Mouse (Mus musculus): ENCODE measurements around the gene Carns1.

Carns1 gene

DNA sequence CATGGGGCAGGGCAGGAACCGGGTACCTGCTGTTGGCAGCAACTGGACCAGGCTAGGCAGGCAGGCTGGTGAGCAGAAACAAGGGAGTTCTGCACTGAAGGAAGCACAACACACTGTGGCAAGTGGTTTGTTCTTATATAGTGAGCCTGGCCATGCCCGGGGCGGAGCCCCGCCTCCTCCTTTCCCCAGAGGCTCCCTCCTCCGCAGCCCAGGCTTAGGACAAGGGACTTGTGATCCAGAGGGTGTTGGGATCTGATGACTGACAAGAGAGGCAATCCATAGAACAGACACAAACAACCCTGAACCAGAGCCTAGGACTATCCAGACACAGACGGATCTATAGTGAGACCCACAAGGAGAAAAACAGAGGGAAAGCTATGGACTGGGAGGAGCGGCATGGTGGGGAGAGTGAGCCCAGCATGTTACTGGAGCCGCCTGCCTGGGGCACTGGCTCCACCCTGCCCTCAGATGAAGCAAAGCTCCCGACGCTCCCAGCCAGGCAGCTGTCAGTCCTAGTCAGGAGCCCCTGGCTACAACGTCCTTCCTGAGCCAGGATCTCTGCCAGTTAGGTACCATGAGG, at the start of gene Carns1:
Gene Carns1 (minus strand): TSS at position 112 of the 580 bp plus-strand sequence.
- DNase-seq = peak; percentile 96

DNA sequence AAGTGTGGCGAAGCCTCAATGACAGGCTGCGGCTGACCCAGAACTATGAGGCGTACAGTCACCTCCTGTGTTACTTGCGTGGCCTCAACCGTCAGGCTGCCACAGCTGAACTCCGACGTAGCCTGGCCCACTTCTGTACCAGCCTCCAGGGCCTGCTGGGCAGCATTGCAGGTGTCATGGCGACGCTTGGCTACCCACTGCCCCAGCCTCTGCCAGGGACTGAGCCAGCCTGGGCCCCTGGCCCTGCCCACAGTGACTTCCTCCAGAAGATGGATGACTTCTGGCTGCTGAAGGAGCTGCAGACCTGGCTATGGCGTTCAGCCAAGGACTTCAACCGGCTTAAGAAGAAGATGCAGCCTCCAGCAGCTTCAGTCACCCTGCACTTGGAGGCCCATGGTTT, 46.9 kb upstream of the Carns1 start:
- DNase-seq = peak; percentile 91

DNA sequence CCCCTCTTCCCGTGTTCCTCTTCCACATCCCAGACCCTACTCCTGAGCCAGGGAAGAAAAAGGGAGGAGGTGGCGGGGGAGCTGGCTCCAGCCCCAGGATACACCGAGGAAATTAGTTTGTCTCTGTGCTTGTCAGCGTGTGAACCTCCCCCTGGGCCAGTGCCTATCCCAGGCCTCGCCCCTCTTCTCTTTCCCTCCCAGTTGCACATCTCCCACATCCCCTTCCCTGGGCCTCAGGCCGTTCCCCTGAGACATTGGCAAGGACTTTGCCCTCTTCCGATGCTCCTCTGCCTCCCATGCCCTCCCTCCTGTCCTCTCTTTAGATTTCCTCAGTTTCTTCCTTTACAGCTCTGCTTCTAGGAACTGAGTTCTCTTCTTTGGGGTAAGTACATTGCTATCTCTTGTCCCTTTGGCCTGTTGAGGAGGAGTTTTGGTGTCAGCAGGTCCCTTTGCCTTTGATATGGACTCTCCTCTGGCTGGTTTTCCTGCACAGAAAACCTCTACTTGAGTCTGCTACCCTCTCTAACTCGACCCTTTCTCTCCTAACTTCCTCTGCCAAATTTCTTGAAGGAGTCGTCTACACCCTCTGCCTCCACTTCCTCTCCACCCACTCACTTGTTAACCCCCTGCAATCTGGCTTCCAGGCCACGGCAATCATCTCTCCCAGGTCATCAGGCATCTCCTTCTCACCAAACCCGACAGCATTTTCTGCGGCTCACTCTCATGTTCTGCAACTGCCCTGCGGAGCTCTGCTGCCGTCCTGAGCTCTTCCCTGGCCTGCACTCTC, 45.9 kb upstream of the Carns1 start:
- peak; percentile 95 for DNase-seq

DNA sequence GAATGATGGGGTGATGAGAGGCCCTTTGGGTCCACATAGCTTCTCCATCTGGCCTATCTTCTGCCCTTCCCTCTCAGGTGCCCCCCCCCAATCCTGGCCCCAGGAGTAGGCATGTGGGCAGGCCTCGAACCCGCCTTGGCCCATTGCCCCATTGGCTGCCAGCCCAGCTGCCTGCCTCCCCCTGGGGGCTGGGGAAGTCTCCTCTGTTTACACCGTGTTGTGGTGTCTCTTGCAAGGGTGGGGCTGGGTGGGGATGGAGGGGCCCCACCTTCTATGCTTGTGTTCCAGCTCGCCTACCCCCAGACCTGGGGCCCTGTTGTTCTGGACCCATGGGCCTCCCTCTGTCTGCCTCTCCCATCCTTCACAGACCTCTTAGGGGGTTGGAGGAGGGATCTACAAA, 45.1 kb upstream of the Carns1 start:
- DNase-seq = peak; percentile 90

DNA sequence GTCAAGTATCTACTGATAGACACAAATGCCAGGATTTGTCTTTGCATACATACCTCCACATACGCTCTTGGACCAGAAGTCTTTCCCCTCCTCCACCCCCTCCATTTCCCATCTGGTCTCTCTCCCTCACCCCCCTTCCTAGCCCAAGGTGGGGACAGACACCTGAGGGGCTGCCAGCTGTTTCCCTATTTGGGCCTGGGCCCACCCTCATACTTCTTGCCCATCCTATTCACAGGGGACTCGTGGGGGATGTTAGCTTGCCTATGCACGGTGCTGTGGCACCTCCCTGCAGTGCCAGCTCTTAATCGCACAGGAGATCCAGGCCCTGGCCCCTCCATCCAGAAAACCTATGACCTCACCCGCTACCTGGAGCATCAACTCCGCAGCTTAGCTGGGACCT, 44.7 kb upstream of the Carns1 start:
- peak; percentile 91 for DNase-seq

DNA sequence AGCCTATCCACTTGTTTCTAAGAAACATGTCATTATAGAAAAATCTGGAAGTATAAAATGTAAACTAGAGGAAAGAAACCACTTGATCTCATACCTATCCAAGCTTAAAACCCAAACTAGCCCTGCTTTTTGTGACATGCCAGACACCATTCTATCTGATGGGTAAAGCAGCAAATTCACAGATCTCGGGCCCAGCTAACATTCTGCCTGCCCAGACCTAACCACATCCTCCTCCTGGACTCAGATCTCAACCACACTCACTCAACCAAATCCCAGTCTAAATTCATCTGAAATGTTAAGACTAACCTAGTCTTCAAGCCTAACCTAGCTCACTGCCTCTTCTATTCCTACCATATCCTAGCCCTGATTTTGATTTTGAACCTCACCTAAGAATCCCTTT, 43.5 kb upstream of the Carns1 start:
- peak; percentile 87 for DNase-seq

DNA sequence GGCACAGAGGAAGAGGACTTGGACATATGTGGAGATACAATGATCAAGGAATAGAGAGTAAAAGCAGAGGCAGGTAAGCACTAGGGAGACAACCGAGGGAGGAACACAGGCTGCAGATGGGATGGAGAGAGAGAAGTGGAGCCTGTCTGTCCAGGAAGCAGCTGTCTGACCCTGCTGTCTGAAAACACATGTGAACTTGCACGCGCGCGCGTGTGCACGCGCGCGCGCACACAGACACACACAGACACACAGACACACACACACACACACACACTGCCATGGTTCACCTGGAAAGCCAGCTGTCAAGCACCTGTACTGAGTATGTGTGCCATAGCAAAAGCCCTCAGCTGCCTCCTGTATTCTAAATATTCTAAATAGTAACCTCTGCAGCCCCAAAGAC, 43.0 kb upstream of the Carns1 start:
- DNase-seq = no peak

DNA sequence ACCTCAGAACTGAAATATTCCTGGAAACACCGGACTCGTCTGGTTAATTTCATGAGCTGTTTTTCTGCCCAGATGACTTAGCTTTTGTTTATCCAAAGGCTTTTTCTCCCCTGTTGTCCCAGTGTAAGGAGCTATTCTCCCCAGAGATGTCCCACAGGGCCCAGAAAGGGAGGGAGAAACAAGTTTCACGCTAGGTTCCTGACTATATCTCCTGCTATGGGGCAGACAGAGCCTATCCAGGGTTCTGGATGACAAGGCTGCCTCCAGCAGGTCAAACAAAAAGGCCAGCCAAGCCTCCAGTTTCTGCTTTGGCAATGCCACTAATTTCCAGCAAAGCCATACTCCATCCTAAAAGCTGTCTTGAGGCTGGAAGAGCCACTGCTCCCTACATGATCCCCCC, 42.6 kb upstream of the Carns1 start:
- no peak for DNase-seq

DNA sequence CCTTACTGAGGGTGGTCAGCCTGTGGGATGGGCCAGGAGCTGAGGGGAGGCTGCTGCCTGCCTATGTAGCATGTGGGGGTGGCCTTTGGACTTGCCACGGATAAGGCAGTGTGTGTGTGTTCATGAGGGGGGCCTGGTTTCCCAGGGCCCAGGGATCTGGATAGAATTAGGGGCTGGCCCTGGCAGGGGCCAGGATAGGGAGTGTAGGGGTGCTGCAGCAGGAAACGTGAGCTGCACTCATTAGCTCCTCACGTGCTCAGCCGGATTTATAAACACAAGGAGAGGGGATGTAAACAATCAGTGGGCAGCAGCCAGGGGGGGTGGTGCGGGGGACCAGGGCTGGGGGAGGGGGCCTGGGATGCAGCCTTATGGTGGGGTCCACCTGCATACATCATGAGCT, 41.9 kb upstream of the Carns1 start:
- DNase-seq = no peak

DNA sequence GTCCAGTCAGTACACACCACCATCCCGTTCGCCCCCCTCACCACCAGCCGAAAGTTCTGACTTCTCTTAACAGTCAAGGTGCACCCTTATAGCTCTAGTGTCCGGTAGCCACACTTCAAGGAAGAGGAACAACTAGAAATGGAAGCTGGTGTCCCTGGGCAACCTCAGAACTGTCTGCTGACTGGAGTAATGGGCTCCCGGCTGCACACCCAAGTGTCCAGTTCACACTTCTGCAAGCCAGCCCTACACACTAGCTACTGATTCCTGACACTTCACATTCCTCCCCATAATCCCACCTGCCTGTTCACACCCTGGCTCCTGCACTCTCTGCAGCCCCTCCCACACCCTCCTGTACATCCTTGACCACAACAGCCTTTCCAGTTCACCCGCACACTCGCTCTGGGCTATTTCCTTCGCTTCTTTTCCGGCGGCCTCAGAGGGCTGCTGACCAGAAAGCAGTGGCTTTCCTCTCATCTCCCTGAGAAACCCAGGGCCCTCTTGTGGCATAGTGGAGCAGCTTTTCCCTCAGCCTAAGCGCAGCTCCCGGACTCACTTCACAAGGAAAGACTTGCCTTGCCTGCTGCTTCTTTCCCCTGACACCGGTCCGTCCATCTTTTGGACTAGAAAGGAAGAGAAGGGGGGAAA, 40.9 kb upstream of the Carns1 start:
- peak; percentile 92 for DNase-seq

DNA sequence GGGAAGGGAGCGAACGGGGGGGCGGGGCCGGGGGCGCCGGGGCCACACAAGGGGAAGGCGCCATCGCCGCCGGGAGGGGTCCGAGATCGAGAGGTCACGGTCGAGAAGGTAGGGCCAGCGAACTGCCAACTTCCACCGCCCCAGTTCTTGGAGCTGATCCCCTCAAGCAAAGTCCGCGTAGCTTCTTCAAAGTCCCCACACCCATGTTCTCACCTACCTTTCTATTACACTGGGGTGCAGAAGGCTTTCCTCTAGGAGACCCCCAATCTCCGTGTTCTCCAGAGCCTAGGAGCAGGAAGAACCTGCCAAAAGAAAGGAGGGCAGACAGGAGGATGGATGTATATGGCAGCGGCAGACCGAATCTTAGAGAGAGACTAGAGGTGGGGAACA, 40.2 kb upstream of the Carns1 start:
- peak; percentile 93 for DNase-seq

DNA sequence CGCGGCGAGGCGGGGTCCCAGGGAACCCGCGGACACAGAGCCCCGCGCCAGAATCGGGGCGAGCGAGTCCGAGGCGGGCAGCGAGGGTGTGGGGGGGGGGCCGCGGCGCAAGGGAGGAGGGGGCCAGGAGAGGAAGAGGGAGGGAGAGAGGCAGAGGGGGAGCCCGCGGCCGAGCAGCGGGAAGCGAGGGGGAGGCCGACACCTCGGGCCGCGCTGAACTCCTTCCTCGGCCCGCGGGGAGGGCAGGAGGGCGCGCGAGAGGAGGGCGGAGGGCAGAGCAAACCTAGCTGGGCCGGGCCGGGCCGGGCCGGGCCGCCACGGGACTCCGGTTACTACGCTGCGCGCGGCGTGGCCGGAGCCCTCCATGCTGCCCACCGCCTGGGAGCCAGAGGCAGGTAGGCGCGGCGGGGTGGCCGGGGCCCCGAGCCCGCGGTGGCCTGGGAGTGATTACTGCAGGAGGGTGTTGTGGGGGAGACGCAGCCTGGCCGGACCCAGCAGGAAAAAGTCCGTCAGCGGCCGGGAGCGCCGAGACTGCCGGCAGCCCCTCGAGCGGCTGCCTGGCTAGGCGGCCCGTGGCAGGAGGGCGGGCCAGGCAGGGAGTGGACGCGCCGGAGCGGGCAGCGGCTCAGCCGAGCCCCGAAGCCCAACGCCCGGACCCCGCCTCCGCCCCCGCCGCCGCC, 39.6 kb upstream of the Carns1 start:
- DNase-seq = peak; percentile 93

DNA sequence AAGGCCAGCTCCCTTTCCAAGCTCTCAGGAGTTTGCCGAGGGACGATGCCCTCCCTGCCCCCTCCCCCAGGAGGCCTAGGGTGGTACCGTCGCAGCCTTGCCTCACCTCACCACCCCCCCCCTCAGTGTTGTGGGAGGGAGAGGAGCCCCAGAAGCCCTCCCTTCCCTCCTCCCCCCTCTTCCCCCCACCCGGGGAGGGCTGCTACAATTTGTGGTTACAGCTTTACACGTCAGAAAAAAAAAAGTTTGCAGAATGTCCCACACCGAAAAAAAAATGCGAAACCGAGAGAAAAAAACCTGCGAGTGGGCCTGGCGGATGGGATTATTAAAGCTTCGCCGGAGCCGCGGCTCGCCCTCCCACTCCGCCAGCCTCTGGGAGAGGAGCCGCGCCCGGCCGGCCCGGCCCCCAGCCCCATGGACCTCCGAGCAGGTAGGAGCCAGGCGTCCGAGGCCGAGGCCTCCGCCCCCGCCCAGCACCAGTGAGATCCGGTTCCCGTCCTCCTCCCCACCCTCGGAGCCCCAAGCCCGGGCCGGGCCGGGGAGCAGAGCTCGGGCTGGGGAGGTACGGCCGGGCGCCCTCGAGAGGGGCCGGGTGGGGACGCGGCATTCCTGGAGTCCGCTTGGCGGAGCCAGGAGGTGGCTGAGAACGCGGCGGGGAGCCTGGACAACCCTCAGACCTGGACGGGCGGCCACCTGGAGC, 38.9 kb upstream of the Carns1 start, which contains the start of the genes Clcf1 and AC109138.7:
Gene Clcf1 (plus strand): TSS at position 168 of the 700 bp plus-strand sequence.
Gene AC109138.7 (plus strand): TSS at position 287 of the 700 bp plus-strand sequence.
- peak; percentile 97 for DNase-seq

DNA sequence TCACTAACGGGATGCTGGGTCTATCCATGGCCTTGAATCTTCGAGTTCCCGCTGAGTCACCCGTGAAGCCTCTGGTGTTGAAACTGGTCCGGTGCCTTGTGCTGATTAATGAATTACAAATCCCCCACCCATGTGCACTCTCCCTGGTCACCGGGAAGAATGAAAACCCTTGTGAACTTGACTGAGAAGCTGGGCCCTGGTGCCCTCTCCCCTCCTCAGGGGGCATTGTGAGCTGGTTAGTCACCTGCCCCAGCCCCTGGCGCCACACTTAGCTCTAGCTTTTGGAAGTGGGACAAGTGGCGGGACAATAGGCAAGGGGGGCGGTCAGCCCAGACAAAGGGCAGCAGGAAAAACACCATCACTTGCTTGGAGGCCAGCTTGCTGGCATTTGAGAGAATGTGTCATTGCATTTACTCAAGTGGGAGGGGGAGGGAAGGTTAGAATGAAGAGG, 38.3 kb upstream of the Carns1 start:
- peak; percentile 95 for DNase-seq

DNA sequence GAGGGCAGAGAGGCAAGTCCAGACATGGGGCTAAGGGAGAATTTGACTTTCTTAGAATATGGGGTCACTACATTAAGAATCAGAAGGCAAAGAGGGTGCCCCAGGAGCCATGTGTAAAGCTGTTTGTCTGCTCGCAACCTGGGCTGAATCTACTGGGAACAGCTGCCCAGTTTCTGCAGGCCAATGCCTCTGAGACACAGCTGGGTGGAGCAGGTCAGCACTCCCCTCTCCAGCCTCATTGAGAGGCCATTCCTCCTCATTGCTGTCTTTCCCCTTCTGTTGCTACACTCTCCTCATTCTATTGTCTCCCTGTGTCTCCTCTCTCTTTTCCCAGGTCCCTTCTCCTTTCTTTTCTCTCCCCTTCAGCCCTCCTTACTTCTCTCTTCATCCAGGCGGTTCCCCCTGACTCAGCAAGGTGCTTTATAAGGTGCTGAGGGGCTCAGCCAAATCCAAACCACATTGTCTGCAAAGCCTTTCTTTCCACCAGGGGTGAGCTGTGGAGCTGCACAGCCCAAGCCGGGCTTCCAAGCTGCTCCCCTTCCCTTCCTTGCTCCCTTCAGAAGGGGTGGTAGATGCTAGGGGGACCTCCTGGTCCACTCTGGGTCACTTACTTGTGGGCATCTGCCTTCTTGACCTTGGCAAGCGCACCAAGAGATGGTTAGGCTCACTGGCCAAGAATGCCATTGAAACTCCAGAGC, 36.8 kb upstream of the Carns1 start:
- no peak for DNase-seq

DNA sequence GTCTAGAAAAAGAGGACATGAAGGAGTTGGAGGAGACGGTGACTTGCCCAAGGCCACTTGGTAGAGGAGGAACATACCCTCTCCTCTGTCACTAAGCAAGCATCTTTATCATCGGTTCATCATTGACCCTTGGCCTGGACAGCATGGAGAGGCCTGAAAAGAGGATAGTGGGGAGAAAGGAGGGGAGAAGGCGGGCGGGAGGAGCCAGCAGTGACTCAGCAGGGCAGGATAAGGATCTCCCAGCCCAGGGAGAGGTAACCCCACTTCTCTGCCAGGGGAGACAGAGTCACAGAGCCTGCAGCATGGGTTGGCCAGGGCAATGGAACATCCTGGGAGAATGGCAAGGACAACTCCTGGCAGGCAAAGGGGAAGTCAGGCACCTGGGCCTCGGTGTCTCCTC, 33.3 kb upstream of the Carns1 start:
- DNase-seq = no peak

DNA sequence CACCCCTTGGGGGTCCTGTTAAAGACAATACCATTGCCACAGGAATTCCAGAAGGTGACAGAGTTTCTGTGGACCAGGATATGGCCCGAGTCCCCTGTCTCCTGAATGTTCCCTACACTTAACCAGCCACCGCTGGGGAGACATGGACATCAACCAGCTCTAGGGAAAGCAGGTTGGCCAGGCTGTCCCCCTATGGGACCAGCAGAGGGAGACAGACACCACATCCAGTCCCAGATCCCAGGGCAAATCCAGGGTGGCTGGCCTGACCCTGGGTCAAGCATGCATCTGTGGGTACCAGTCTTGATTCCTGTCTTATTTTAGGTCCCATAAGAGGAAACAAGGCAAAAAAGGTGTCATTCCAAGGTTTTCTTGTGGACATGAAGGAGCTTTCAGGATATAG, 31.7 kb upstream of the Carns1 start:
- peak; percentile 97 for DNase-seq

DNA sequence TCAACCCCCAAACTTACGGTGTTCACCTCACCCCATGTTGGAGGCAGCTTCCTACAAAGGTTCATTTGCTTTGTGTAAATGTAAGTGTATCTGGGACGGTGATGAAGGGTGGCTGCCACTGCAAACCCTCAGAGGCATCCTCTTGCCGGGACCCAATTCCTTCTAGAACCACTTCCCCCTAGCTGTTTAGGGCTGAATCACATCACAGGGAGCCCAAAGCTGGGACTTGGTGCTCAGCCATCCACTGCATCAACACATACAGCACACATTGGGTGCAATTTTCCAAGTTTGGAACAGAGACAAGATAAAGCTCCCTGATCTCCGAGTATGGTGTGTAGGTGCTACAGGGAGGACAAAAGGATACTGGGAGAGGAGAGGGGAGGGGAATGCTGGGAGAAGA, 29.6 kb upstream of the Carns1 start:
- no peak for DNase-seq

DNA sequence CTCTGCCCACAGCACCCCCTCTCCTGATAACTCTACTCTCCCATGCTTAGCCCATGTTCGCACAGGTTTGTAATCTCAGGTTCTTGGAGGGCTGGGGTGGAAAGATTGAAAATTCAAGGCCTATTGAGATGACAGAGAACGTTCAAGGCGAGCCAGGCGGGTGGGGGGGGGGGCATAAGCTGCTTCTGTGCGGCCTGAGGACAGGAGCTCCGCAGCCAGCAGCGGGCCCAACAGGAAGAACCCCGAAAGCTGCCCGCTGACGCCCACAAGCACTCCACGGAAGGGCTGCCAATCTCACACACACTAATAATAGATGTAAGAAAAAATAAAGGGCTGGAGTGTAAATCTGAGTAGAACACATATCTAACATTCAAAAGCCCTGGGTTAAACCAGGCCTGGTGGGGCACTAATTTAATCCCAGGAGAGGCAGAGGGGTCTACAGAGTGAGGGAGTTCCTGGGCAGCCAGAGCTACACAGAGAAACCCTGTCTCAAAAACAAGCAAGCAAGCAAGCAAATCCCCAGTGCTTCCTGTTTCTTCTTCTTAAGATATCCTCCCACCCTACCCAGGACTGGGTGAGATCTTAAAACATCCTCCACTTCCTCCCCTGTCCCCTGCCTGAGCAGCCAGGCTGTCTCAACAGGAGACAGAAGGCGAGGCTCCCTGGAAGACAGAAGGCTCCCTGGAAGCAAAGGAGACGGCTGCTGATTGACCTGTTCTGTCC, 28.5 kb upstream of the Carns1 start:
- peak; percentile 93 for DNase-seq

DNA sequence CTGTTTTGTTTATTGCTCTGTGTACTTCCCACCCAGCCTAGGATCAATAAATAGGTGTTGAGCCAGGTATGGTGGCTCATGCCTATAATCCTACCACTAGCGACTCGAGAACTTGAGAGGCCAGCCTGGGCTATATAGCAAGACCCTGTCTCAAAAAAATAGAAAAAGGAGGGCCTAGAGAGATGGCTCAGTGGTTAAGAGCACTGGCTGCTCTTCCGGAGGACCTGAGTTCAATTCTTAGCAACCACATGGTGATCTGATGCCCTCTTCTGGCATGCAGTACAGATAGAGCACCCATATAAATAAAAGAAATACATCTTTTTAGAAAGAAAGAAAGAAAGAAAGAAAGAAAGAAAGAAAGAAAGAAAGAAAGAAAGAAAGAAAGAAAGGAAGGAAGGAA, 27.9 kb upstream of the Carns1 start:
- DNase-seq = no peak

DNA sequence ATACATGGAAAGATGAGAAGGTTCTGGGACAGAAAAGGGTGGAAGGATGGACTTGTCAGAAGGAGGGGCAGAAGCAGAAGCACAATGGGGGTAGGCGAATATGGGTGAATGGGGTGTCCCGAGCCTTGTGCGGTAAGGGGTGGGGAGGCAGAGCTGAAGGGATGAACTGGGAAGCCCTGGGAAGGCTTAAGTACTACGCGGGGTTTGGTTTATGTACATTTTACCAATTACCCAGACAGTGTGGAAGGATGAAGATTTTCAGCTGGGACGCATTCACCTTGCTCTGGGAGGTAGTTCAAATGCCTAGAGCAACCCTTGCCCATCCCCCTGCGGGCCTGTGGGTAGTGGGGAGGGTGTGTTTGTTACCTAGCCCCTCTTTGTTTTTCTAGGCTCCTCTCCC, 26.9 kb upstream of the Carns1 start:
- peak; percentile 92 for DNase-seq
